30 mouse cellular contexts compared by ENCODE assay signal in genomic region chr3:88109126-88109525, GRCm38 (mm10). TPM values are rescaled to one million over a fixed set of nuclear protein-coding genes. Genes with fewer than 3 reads are reported as not detected.
"Had no signal": no experiment of that assay in that cellular context is flagged by ENCODE, and none has a peak within 500 bp of the region (broad histone marks: within the 10 kb centered on the region; RNA-seq: fewer than 3 reads in every experiment).

No protein-coding gene starts in this region.

- H3K9me3 ChIP-seq: kidney, embryonic 15.5 days; limb, embryonic 12.5 days; limb, embryonic 15.5 days; liver, embryonic 13.5 days; megakaryocyte, embryonic 14.5 days; midbrain, embryonic 10.5 days; midbrain, embryonic 13.5 days; neural tube, embryonic 12.5 days; neural tube, embryonic 15.5 days had no signal

- H3K4me2 ChIP-seq: kidney, embryonic 15.5 days; limb, embryonic 12.5 days; limb, embryonic 15.5 days; liver, embryonic 13.5 days; lung, embryonic 14.5 days; midbrain, embryonic 13.5 days; neural tube, embryonic 12.5 days; neural tube, embryonic 15.5 days had no signal

- H3K27ac ChIP-seq: kidney, embryonic 15.5 days; limb, embryonic 12.5 days; limb, embryonic 15.5 days; liver, embryonic 13.5 days; midbrain, embryonic 10.5 days; midbrain, embryonic 13.5 days; neural tube, embryonic 12.5 days; neural tube, embryonic 15.5 days had no signal

- ATAC-seq: midbrain, embryonic 13.5 days; midbrain, embryonic 16.5 days had no signal

- H3K4me1 ChIP-seq: kidney, embryonic 15.5 days; limb, embryonic 12.5 days; limb, embryonic 15.5 days; liver, embryonic 13.5 days; midbrain, embryonic 10.5 days; midbrain, embryonic 13.5 days; neural tube, embryonic 12.5 days; neural tube, embryonic 15.5 days had no signal

- H3K27me3 ChIP-seq: kidney, embryonic 15.5 days; limb, embryonic 12.5 days; limb, embryonic 15.5 days; liver, embryonic 13.5 days; megakaryocyte, embryonic 14.5 days; midbrain, embryonic 13.5 days; neural tube, embryonic 12.5 days; neural tube, embryonic 15.5 days had no signal

- H3K4me3 ChIP-seq: kidney, embryonic 15.5 days; limb, embryonic 12.5 days; limb, embryonic 15.5 days; liver, embryonic 13.5 days; megakaryocyte, embryonic 14.5 days; midbrain, embryonic 10.5 days; midbrain, embryonic 13.5 days; neural tube, embryonic 12.5 days; neural tube, embryonic 15.5 days had no signal

- DNase-seq: kidney, adult 11 months; kidney, adult 8-10 months; kidney, postnatal 10 days; kidney, postnatal 36 days; left cerebral cortex, postnatal 4 days; liver, embryonic 13.5 days; lung, embryonic 14.5 days; lung, postnatal 10 days; lung, postnatal 4 days; right cerebral cortex, adult 18-20 months; right cerebral cortex, postnatal 14 days; right cerebral cortex, postnatal 4 days; thymus, adult 18-20 months; thymus, postnatal 36 days had no signal

- H3K9ac ChIP-seq: kidney, embryonic 15.5 days; limb, embryonic 12.5 days; limb, embryonic 15.5 days; liver, embryonic 13.5 days; lung, embryonic 14.5 days; midbrain, embryonic 13.5 days; neural tube, embryonic 12.5 days; neural tube, embryonic 15.5 days had no signal

- H3K36me3 ChIP-seq: neural tube, embryonic 15.5 days had no signal

RNA-seq across cellular contexts. Expression of gene Ttc24, which starts 31.0 kb away (rescaled TPM):
- total RNA-seq: layer of hippocampus, adult 8-10 months; layer of hippocampus, postnatal 14 days; left cerebral cortex, adult 8-10 months; left cerebral cortex, postnatal 14 days; left cerebral cortex, postnatal 4 days had no signal
- polyA plus RNA-seq: kidney, embryonic 15.5 days; limb, embryonic 12.5 days; limb, embryonic 15.5 days; liver, embryonic 13.5 days; liver, embryonic 16.5 days; lung, embryonic 14.5 days; midbrain, embryonic 10.5 days; midbrain, embryonic 13.5 days; midbrain, embryonic 16.5 days; neural tube, embryonic 12.5 days; neural tube, embryonic 15.5 days; stomach, embryonic 14.5 days; urinary bladder, adult 2 months had no signal
